Mouse (Mus musculus): ENCODE results near the gene Wipi2.

DNA sequence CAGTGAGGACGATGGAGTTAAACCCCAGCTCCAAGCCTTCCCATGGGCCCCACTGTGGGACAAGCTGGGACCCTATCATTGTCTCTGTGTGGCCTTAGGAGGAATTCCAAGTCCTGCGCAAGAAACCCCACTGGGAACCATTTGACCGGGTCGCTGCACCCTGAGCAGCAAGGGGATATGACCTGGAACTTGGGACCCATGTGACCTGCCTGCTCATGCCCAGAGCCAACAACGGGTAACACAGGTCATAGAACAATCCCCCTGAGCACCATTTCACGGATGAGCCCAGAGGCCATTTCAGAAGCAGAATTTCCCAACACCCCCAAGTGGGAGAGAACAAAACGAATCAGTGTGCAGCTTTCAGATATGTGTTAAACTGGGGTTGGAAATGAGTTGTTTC is 23.1 kb upstream of the Wipi2 start:
- TF ChIP-seq POLR2A (IDR thresholded peaks at IDR 0.05; ENCODE audit: control insufficient read depth, low read depth, low read length) (no peak), CTCF (IDR thresholded peaks at IDR 0.05; ENCODE audit: control insufficient read depth, insufficient read depth, insufficient replicate concordance, low read depth, low read length) (no peak)
